Mouse (Mus musculus) CD4-positive, CD25-positive, alpha-beta regulatory T cell (primary cell): ENCODE results near the gene Rem2. TPM values are rescaled to one million over a fixed set of nuclear protein-coding genes. Genes with fewer than 3 reads are reported as not detected.

Experiments
- polyA plus RNA-seq: library from polyadenylated mRNA; unstranded; fragments of 100-300 nt; shearing (Covaris generic); gene quantifications from one replicate; pipeline ENCODE4 v1.2.1, GENCODE M21; 2017

The Rem2 gene
- polyA plus RNA-seq, result 0.71 TPM

GRCm38 (mm10) chr14:54475941-54476844, at the start of gene Rem2:
Gene Rem2, plus strand, starts transcription at chr14:54476100.

DNA sequence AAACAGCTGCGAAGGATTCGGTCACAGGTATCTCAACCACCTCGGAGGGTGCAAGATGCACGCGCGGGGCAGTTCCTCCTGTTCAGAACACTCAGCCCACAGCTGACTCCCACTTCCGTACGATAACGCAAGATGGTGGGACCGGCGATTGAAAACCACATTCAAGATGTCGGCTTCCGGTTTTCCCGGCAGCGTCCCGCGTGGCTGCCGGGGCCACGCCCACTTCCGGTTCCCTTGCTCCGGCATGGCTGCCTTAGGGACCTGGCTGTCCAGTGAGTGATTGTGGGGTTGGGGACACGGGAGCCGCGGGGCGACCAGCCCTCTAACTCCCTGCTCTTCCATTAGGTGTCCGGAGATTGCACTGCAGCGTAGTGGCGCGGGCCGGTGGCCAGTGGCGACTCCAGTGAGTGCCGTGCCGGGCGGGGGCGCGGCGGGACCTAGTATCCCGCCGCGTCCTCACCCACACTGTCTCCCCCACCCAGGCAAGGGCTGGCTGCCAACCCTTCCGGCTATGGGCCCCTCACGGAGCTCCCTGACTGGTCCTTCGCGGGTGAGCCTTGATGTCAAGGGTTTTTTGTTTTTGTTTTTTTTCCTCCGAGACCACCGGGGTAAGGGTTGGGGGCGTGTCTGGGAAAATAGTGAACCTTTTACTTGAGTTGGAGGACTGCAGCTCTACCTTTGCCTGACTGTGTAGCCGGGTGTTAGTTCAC, 49.1 kb upstream of the Rem2 start, which contains the start of gene Mrpl52:
TSS of gene Mrpl52 (plus strand) at position 221 of the 710 bp plus-strand sequence.

DNA sequence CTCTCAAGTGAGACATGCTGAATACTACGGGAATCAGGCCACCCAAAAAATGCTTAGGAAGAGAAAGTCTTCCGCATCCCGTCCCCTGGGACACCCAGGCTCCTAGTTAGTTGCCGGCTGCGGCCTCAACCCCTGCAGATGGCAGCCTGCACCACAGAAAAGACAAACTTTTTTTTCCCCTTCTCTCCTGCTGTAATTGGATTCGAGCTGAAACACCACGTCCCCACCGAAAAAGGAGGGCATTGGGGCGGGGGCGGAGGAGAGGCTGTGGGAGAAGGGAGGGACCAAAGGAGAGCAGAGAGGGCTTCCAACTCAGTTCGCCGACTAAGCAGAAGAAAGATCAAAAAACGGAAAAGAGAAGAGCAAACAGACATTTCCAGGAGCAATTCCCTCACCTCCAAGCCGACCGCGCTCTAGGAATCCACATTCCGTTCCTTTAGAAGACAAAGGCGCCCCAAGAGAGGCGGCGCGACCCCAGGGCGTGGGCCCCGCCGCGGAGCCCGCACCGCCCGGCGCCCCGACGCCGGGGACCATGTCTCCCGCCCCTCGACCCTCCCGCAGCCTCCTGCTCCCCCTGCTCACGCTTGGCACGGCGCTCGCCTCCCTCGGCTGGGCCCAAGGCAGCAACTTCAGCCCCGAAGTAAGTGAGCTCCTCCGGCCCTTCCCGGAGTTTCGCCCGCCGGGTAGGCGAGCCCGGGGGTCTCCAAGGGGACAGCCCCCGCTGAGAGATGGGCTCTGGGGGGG, 44.4 kb upstream of the Rem2 start, which contains the start of gene Mmp14:
TSS of gene Mmp14 (plus strand) at position 279 of the 744 bp plus-strand sequence.

DNA sequence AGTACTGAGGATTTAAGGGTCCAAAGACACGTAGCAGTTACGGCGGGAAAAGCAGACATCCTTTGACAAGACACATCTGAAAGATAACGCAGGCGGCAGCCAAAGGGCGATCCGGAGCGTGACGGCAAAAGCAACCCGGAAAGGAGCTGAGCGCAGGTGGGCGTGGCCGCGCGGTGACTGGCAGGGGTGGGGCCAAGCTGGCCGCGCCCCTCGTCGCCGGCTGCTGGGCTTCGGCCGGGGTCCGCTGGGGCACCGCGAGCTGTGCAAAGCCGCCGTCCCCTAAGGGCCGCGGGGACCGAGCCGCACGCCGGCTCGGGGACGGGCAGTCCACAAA, 12.0 kb upstream of the Rem2 start, which contains the start of gene Lrp10:
TSS of gene Lrp10 (plus strand) at position 179 of the 334 bp plus-strand sequence.

Other genes with a start within 250 kb of the Rem2 start
- gene Dad1, start 222.0 kb upstream of the Rem2 start, polyA plus RNA-seq, result 435 TPM
- 13.4 TPM for gene Abhd4, start 221.9 kb upstream of the Rem2 start, polyA plus RNA-seq
- 0.04 TPM for gene Olfr49, start 191.2 kb upstream of the Rem2 start, polyA plus RNA-seq
- 58.9 TPM for gene Oxa1l, start 115.3 kb upstream of the Rem2 start, polyA plus RNA-seq
- gene Slc7a7, start 58.3 kb upstream of the Rem2 start, polyA plus RNA-seq, result 1.6 TPM
- 215 TPM for gene Mrpl52, start 49.2 kb upstream of the Rem2 start, polyA plus RNA-seq
- 6.9 TPM for gene Mmp14, start 44.5 kb upstream of the Rem2 start, polyA plus RNA-seq
- gene Lrp10, start 12.0 kb upstream of the Rem2 start, polyA plus RNA-seq, result 391 TPM
- gene Prmt5, start 41.4 kb downstream of the Rem2 start, polyA plus RNA-seq, result 44.9 TPM
- 31.7 TPM for gene Haus4, start 78.5 kb downstream of the Rem2 start, polyA plus RNA-seq
- 0.53 TPM for gene Ajuba, start 101.5 kb downstream of the Rem2 start, polyA plus RNA-seq
- gene 4931414P19Rik, start 129.9 kb downstream of the Rem2 start, polyA plus RNA-seq, result 2.4 TPM
- gene Psmb5, start 141.9 kb downstream of the Rem2 start, polyA plus RNA-seq, result 216 TPM
- not detected for gene Psmb11, start 145.3 kb downstream of the Rem2 start, polyA plus RNA-seq
- gene Gm17606, start 164.9 kb downstream of the Rem2 start, polyA plus RNA-seq, result not detected
- 1.9 TPM for gene Cdh24, start 165.3 kb downstream of the Rem2 start, polyA plus RNA-seq
- gene 1700123O20Rik, start 210.1 kb downstream of the Rem2 start, polyA plus RNA-seq, result 79.9 TPM
- 108 TPM for gene Acin1, start 210.8 kb downstream of the Rem2 start, polyA plus RNA-seq
- gene Gm29776, start 222.7 kb downstream of the Rem2 start, polyA plus RNA-seq, result not detected
- gene Cebpe, start 236.1 kb downstream of the Rem2 start, polyA plus RNA-seq, result not detected